Mouse (Mus musculus) hindbrain, embryonic 14.5 days (tissue): ENCODE results near the gene Por. TPM values are rescaled to one million over a fixed set of nuclear protein-coding genes. Genes with fewer than 3 reads are reported as not detected.

Experiments used
- ATAC-seq: fragments of 200-750 bp; cut with Nextera tagmentation; 2 replicates; pipeline ENCODE4 v1.8.0; 2017; ENCODE audit warnings: moderate number of reproducible peaks, mild to moderate bottlenecking, moderate TSS enrichment, moderate library complexity; ENCODE audit not compliant: low FRiP score
- DNase-seq: peaks from one replicate; pipeline ENCODE4 v3.0.0-alpha.2; 2015; ENCODE audit warnings: low spot score
- H3K27ac ChIP-seq: fragments of 300-500 bp; sonication (generic); 2 replicates; pipeline ENCODE4 v1.5.1; 2014; ENCODE audit warnings: mild to moderate bottlenecking, moderate library complexity
- H3K27me3 ChIP-seq: fragments of 300-500 bp; sonication (generic); 2 replicates; pipeline ENCODE4 v1.6.1; 2014; ENCODE audit warnings: mild to moderate bottlenecking, low read length, mixed read lengths; ENCODE audit not compliant: control insufficient read depth, insufficient read depth
- H3K36me3 ChIP-seq: fragments of 300-500 bp; sonication (generic); replicated peaks from 2 replicates; pipeline ENCODE4 v1.6.1; 2014; ENCODE audit not compliant: control insufficient read depth, insufficient read depth
- H3K4me1 ChIP-seq: fragments of 300-500 bp; sonication (generic); replicated peaks from 2 replicates; pipeline ENCODE4 v1.6.1; 2014; ENCODE audit warnings: antibody characterized with exemption, low read length, mixed read lengths; ENCODE audit not compliant: control insufficient read depth, insufficient read depth
- H3K4me2 ChIP-seq: fragments of 300-500 bp; sonication (generic); replicated peaks from 2 replicates; pipeline ENCODE4 v1.6.1; 2014; ENCODE audit warnings: mild to moderate bottlenecking, moderate library complexity
- H3K4me3 ChIP-seq: fragments of 300-500 bp; sonication (generic); replicated peaks from 2 replicates; pipeline ENCODE4 v1.5.1; 2014; ENCODE audit warnings: mild to moderate bottlenecking, low read length
- H3K9ac ChIP-seq: fragments of 300-500 bp; sonication (generic); 2 replicates; pipeline ENCODE4 v1.6.1; 2014
- H3K9me3 ChIP-seq: fragments of 300-500 bp; sonication (generic); 2 replicates; pipeline ENCODE4 v1.6.1; 2016; ENCODE audit warnings: low read length; ENCODE audit not compliant: control insufficient read depth
- WGBS: fragments of 180-500 bp; shearing (Covaris S2); extraction: QIAGEN DNeasy Blood & Tissue Kit; methylation state at CpG from one replicate; pipeline ENCODE4 v1.1.7; 2014; 5-methylcytosine and 5-hydroxymethylcytosine counted together
- polyA plus RNA-seq: library from polyadenylated mRNA; unstranded; fragments of >200 nt; fragmentation: Nextera tagmentation; extraction: Ambion mirVana; gene quantifications from 2 replicates; pipeline ENCODE4 v1.2.1, GENCODE M21; 2014

Gene Por
- polyA plus RNA-seq, 1 experiment from 2014 or later: 79.7 TPM

- peaks cover 30% of the 10 kb centered on the region for H3K4me1 ChIP-seq
- H3K9me3 ChIP-seq: no peaks in the 10 kb centered on the region
- peak overlapping the region; percentile 47 for H3K9ac ChIP-seq
- no peak overlapping the region for H3K27ac ChIP-seq
- DNase-seq: no peak
- no peak overlapping the region for H3K4me3 ChIP-seq
- 60% methylated on average over 2 of the region's 2 CpGs for WGBS
- peak overlapping the region; percentile 46 for H3K4me2 ChIP-seq
- peaks cover 38% of the 10 kb centered on the region for H3K36me3 ChIP-seq
- no peaks in the 10 kb centered on the region for H3K27me3 ChIP-seq
- no peak for ATAC-seq
These were observed 57.0 kb downstream of the Por start for GRCm38 (mm10) chr5:135726641-135727346.

- ATAC-seq: no peak
- Histone ChIP-seq H3K36me3 (peaks cover 49% of the 10 kb centered on the region), H3K4me3 (no peak overlapping the region), H3K9ac (no peak overlapping the region), H3K4me2 (no peak overlapping the region), H3K27me3 (no peaks in the 10 kb centered on the region), H3K27ac (no peak overlapping the region), H3K4me1 (peaks cover 30% of the 10 kb centered on the region), H3K9me3 (no peaks in the 10 kb centered on the region)
- no peak for DNase-seq
- WGBS: 93% methylated on average over 9 of the region's 9 CpGs
These were observed 58.0 kb downstream of the Por start for GRCm38 (mm10) chr5:135727871-135728270.

GRCm38 (mm10) chr5:135728361-135728760, 58.5 kb downstream of the Por start:
- H3K27ac ChIP-seq: no peak overlapping the region
- H3K4me2 ChIP-seq: no peak overlapping the region
- no peak overlapping the region for H3K9ac ChIP-seq
- H3K4me1 ChIP-seq: peaks cover 30% of the 10 kb centered on the region
- H3K4me3 ChIP-seq: no peak overlapping the region
- H3K36me3 ChIP-seq: peaks cover 54% of the 10 kb centered on the region
- no peak for ATAC-seq
- no peak for DNase-seq
- no peaks in the 10 kb centered on the region for H3K9me3 ChIP-seq
- no peaks in the 10 kb centered on the region for H3K27me3 ChIP-seq
- 91% methylated on average over 13 of the region's 13 CpGs for WGBS

- 88% methylated on average over 13 of the region's 13 CpGs for WGBS
- H3K27ac ChIP-seq: no peak overlapping the region
- DNase-seq (no peak), ATAC-seq (no peak)
- H3K4me2 ChIP-seq: no peak overlapping the region
- no peaks in the 10 kb centered on the region for H3K27me3 ChIP-seq
- no peaks in the 10 kb centered on the region for H3K9me3 ChIP-seq
- no peak overlapping the region for H3K9ac ChIP-seq
- peaks cover 64% of the 10 kb centered on the region for H3K36me3 ChIP-seq
- no peak overlapping the region for H3K4me3 ChIP-seq
- peaks cover 28% of the 10 kb centered on the region for H3K4me1 ChIP-seq
These were observed 59.5 kb downstream of the Por start for GRCm38 (mm10) chr5:135729351-135729750.

- no peaks in the 10 kb centered on the region for H3K9me3 ChIP-seq
- no peak for DNase-seq
- H3K27ac ChIP-seq: no peak overlapping the region
- 96% methylated on average over 10 of the region's 10 CpGs for whole genome bisulfite sequencing
- H3K27me3 ChIP-seq: no peaks in the 10 kb centered on the region
- H3K36me3 ChIP-seq: peaks cover 73% of the 10 kb centered on the region
- H3K9ac ChIP-seq: no peak overlapping the region
- H3K4me3 ChIP-seq: no peak overlapping the region
- no peak overlapping the region for H3K4me2 ChIP-seq
- ATAC-seq: no peak
- peaks cover 18% of the 10 kb centered on the region for H3K4me1 ChIP-seq
These were observed 60.4 kb downstream of the Por start for GRCm38 (mm10) chr5:135730278-135730677.

- Histone ChIP-seq H3K4me3 (no peak overlapping the region), H3K4me2 (no peak overlapping the region), H3K4me1 (peaks cover 12% of the 10 kb centered on the region), H3K36me3 (peaks cover 80% of the 10 kb centered on the region), H3K27me3 (no peaks in the 10 kb centered on the region), H3K9me3 (no peaks in the 10 kb centered on the region), H3K27ac (no peak overlapping the region), H3K9ac (no peak overlapping the region)
- DNase-seq (no peak), ATAC-seq (no peak)
- 94% methylated on average over 10 of the region's 10 CpGs for WGBS
These were observed 61.1 kb downstream of the Por start for GRCm38 (mm10) chr5:135730916-135731315.

- Histone ChIP-seq H3K36me3 (peaks cover 84% of the 10 kb centered on the region), H3K27ac (no peak overlapping the region), H3K27me3 (no peaks in the 10 kb centered on the region), H3K9ac (no peak overlapping the region), H3K9me3 (no peaks in the 10 kb centered on the region), H3K4me3 (no peak overlapping the region), H3K4me2 (no peak overlapping the region), H3K4me1 (peaks cover 8% of the 10 kb centered on the region; the same call in 1 of the 2 replicates)
- no peak for ATAC-seq
- 97% methylated on average over 15 of the region's 16 CpGs for WGBS
- no peak for DNase-seq
These were observed 61.5 kb downstream of the Por start for GRCm38 (mm10) chr5:135731322-135731721.

GRCm38 (mm10) chr5:135733071-135733470, 63.2 kb downstream of the Por start:
- no peak for ATAC-seq
- 95% methylated on average over 4 of the region's 4 CpGs for WGBS
- no peaks in the 10 kb centered on the region for H3K9me3 ChIP-seq

GRCm38 (mm10) chr5:135734057-135734680, 64.3 kb downstream of the Por start:
- no peak overlapping the region for H3K4me3 ChIP-seq
- no peak overlapping the region for H3K9ac ChIP-seq
- H3K27ac ChIP-seq: no peak overlapping the region
- ATAC-seq: peak; percentile 22; the same call in 1 of the 2 replicates
- peaks cover 96% of the 10 kb centered on the region for H3K36me3 ChIP-seq
- no peak for DNase-seq
- no peak overlapping the region for H3K4me2 ChIP-seq
- no peaks in the 10 kb centered on the region for H3K27me3 ChIP-seq
- H3K4me1 ChIP-seq: no peaks in the 10 kb centered on the region
- 92% methylated on average over 42 of the region's 42 CpGs for WGBS
- no peaks in the 10 kb centered on the region for H3K9me3 ChIP-seq

More at GRCm38 (mm10) chr5:135733071-135733470, 63.2 kb downstream of the Por start:
- Histone ChIP-seq H3K9ac (no peak overlapping the region), H3K27ac (no peak overlapping the region), H3K4me2 (no peak overlapping the region), H3K27me3 (no peaks in the 10 kb centered on the region), H3K4me3 (no peak overlapping the region), H3K36me3 (peaks cover 99% of the 10 kb centered on the region), H3K4me1 (no peaks in the 10 kb centered on the region)
- no peak for DNase-seq
